Mouse (Mus musculus): ENCODE data around the gene Coa3. TPM values are rescaled to one million over a fixed set of nuclear protein-coding genes. Genes with fewer than 3 reads are reported as not detected.
A peak's percentile ranks its signal among the peaks of the same experiment; 100 is the strongest.

Gene Coa3
- polyA plus RNA-seq, 1 experiment from 2014 or later: 260 TPM

GRCm38 (mm10) chr11:101260826-101261380, 18.0 kb downstream of the Coa3 start:
- Histone ChIP-seq H3K27ac (ENCODE audit: low read depth, low read length) (no peak overlapping the region), H3K9me3 (replicated peaks; ENCODE audit: control insufficient read depth, low read length) (no peaks in the 10 kb centered on the region), H3K4me1 (ENCODE audit: control insufficient read depth, insufficient read depth, low read length) (peaks cover 16% of the 10 kb centered on the region), H3K4me2 (ENCODE audit: low read length) (peak overlapping the region; percentile 91), H3K27me3 (replicated peaks; ENCODE audit: control insufficient read depth, insufficient read depth, low read length) (peaks cover 41% of the 10 kb centered on the region), H3K36me3 (ENCODE audit: control insufficient read depth, insufficient read depth, low read length) (0 out of 2 replicates have a peak, but pooled peaks cover 6% of the 10 kb centered on the region), H3K9ac (ENCODE audit: low read length) (peak overlapping the region; percentile 67), H3K4me3 (ENCODE audit: low read depth, low read length) (peak overlapping the region; percentile 41)
- WGBS: under 1% methylated on average over 30 of the region's 30 CpGs
- DNase-seq (ENCODE audit: low spot score) (no peak), ATAC-seq (no peak; the same call in 1 of the 2 replicates)

- peak; percentile 56 for DNase-seq (ENCODE audit: low spot score)
These were observed 18.7 kb downstream of the Coa3 start, which contains the start of gene Wnk4 for GRCm38 (mm10) chr11:101259948-101260825. Wnk4 (plus strand) TSS chr11:101260567.

GRCm38 (mm10) chr11:101259261-101259712, 19.6 kb downstream of the Coa3 start:
- Histone ChIP-seq H3K36me3 (ENCODE audit: control insufficient read depth, insufficient read depth, low read length) (0 out of 2 replicates have a peak, but pooled peaks cover 6% of the 10 kb centered on the region), H3K9ac (ENCODE audit: low read length) (no peak overlapping the region), H3K9me3 (replicated peaks; ENCODE audit: control insufficient read depth, low read length) (no peaks in the 10 kb centered on the region), H3K27me3 (replicated peaks; ENCODE audit: control insufficient read depth, insufficient read depth, low read length) (peaks cover 32% of the 10 kb centered on the region), H3K4me2 (ENCODE audit: low read length) (no peak overlapping the region), H3K4me3 (ENCODE audit: low read depth, low read length) (no peak overlapping the region), H3K4me1 (ENCODE audit: control insufficient read depth, insufficient read depth, low read length) (peaks cover 19% of the 10 kb centered on the region), H3K27ac (ENCODE audit: low read depth, low read length) (no peak overlapping the region)
- DNase-seq (ENCODE audit: low spot score) (no peak), ATAC-seq (no peak)
- WGBS: 42% methylated on average over 6 of the region's 6 CpGs

More at GRCm38 (mm10) chr11:101259948-101260825, 18.7 kb downstream of the Coa3 start, which contains the start of gene Wnk4:
- H3K4me2 ChIP-seq (ENCODE audit: low read length): peak within 1 kb of the TSS; percentile 91
- H3K9ac ChIP-seq (ENCODE audit: low read length): peak within 1 kb of the TSS; percentile 67
- peaks cover 16% of the 10 kb centered on the region for H3K4me1 ChIP-seq (ENCODE audit: control insufficient read depth, insufficient read depth, low read length)
- ATAC-seq: peak; percentile 76
- no peaks in the 10 kb centered on the region for H3K9me3 ChIP-seq (replicated peaks; ENCODE audit: control insufficient read depth, low read length)
- WGBS: under 1% methylated on average over 40 of the region's 43 CpGs
- peak within 1 kb of the TSS; percentile 41 for H3K4me3 ChIP-seq (ENCODE audit: low read depth, low read length)
- H3K27ac ChIP-seq (ENCODE audit: low read depth, low read length): no peak within 1 kb of the TSS
- H3K27me3 ChIP-seq (replicated peaks; ENCODE audit: control insufficient read depth, insufficient read depth, low read length): peaks cover 38% of the 10 kb centered on the region
- H3K36me3 ChIP-seq (ENCODE audit: control insufficient read depth, insufficient read depth, low read length): 0 out of 2 replicates have a peak, but pooled peaks cover 6% of the 10 kb centered on the region

GRCm38 (mm10) chr11:101255826-101256775, 22.8 kb downstream of the Coa3 start:
- H3K4me2 ChIP-seq (ENCODE audit: low read length): no peak overlapping the region
- DNase-seq (ENCODE audit: low spot score) (no peak), ATAC-seq (no peak)
- no peak overlapping the region for H3K27ac ChIP-seq (ENCODE audit: low read depth, low read length)
- no peaks in the 10 kb centered on the region for H3K9me3 ChIP-seq (replicated peaks; ENCODE audit: control insufficient read depth, low read length)
- peaks cover 21% of the 10 kb centered on the region for H3K4me1 ChIP-seq (ENCODE audit: control insufficient read depth, insufficient read depth, low read length)
- peaks cover 6% of the 10 kb centered on the region for H3K27me3 ChIP-seq (replicated peaks; ENCODE audit: control insufficient read depth, insufficient read depth, low read length)
- H3K4me3 ChIP-seq (ENCODE audit: low read depth, low read length): no peak overlapping the region
- WGBS: 90% methylated on average over 13 of the region's 13 CpGs
- no peak overlapping the region for H3K9ac ChIP-seq (ENCODE audit: low read length)
- 0 out of 2 replicates have a peak, but pooled peaks cover 6% of the 10 kb centered on the region for H3K36me3 ChIP-seq (ENCODE audit: control insufficient read depth, insufficient read depth, low read length)

- Histone ChIP-seq H3K4me2 (ENCODE audit: low read length) (peak within 1 kb of the TSS; percentile 88), H3K4me3 (ENCODE audit: low read depth, low read length) (peak within 1 kb of the TSS; percentile 77)
These were observed 25.1 kb downstream of the Coa3 start, which contains the start of gene Vps25 for GRCm38 (mm10) chr11:101253613-101254389. Vps25 (plus strand) TSS chr11:101253707.

GRCm38 (mm10) chr11:101252941-101253340, 26.0 kb downstream of the Coa3 start:
- Histone ChIP-seq H3K4me3 (ENCODE audit: low read depth, low read length) (peak overlapping the region; percentile 77), H3K9me3 (replicated peaks; ENCODE audit: control insufficient read depth, low read length) (no peaks in the 10 kb centered on the region), H3K27ac (ENCODE audit: low read depth, low read length) (no peak overlapping the region), H3K9ac (ENCODE audit: low read length) (peak overlapping the region; percentile 91), H3K4me2 (ENCODE audit: low read length) (peak overlapping the region; percentile 88), H3K4me1 (ENCODE audit: control insufficient read depth, insufficient read depth, low read length) (peaks cover 6% of the 10 kb centered on the region; the same call in 1 of the 2 replicates), H3K36me3 (ENCODE audit: control insufficient read depth, insufficient read depth, low read length) (0 out of 2 replicates have a peak, but pooled peaks cover 1% of the 10 kb centered on the region), H3K27me3 (replicated peaks; ENCODE audit: control insufficient read depth, insufficient read depth, low read length) (no peaks in the 10 kb centered on the region)
- WGBS: 12% methylated on average over 7 of the region's 7 CpGs
- no peak for DNase-seq (ENCODE audit: low spot score)
- no peak for ATAC-seq

More at GRCm38 (mm10) chr11:101253613-101254389, 25.1 kb downstream of the Coa3 start, which contains the start of gene Vps25:
- Histone ChIP-seq H3K27me3 (replicated peaks; ENCODE audit: control insufficient read depth, insufficient read depth, low read length) (no peaks in the 10 kb centered on the region), H3K27ac (ENCODE audit: low read depth, low read length) (peak within 1 kb of the TSS; percentile 79), H3K36me3 (ENCODE audit: control insufficient read depth, insufficient read depth, low read length) (0 out of 2 replicates have a peak, but pooled peaks cover 6% of the 10 kb centered on the region), H3K9ac (ENCODE audit: low read length) (peak within 1 kb of the TSS; percentile 91), H3K4me1 (ENCODE audit: control insufficient read depth, insufficient read depth, low read length) (peaks cover 6% of the 10 kb centered on the region; the same call in 1 of the 2 replicates), H3K9me3 (replicated peaks; ENCODE audit: control insufficient read depth, low read length) (no peaks in the 10 kb centered on the region)
- DNase-seq (ENCODE audit: low spot score) (peak; percentile 87), ATAC-seq (peak; percentile 86)
- under 1% methylated on average over 40 of the region's 40 CpGs for WGBS

GRCm38 (mm10) chr11:101251031-101251430, 27.9 kb downstream of the Coa3 start:
- Histone ChIP-seq H3K4me2 (ENCODE audit: low read length) (no peak overlapping the region), H3K27ac (ENCODE audit: low read depth, low read length) (no peak overlapping the region), H3K4me1 (ENCODE audit: control insufficient read depth, insufficient read depth, low read length) (peaks cover 6% of the 10 kb centered on the region; the same call in 1 of the 2 replicates), H3K9me3 (replicated peaks; ENCODE audit: control insufficient read depth, low read length) (no peaks in the 10 kb centered on the region), H3K9ac (ENCODE audit: low read length) (no peak overlapping the region), H3K27me3 (replicated peaks; ENCODE audit: control insufficient read depth, insufficient read depth, low read length) (peaks cover 17% of the 10 kb centered on the region), H3K4me3 (ENCODE audit: low read depth, low read length) (no peak overlapping the region), H3K36me3 (ENCODE audit: control insufficient read depth, insufficient read depth, low read length) (no peaks in the 10 kb centered on the region)
- WGBS: 69% methylated on average over 2 of the region's 2 CpGs
- DNase-seq (ENCODE audit: low spot score) (no peak), ATAC-seq (no peak)
